Mouse (Mus musculus): Measurements from ENCODE around the gene Camkk2.

Gene Camkk2

GRCm38 (mm10) chr5:122700109-122700836 lies 78.9 kb downstream of the Camkk2 start:
- DNase-seq (ENCODE audit: low read depth, low spot score): no peak

- DNase-seq (ENCODE audit: low read depth, low spot score): no peak
Observed at GRCm38 (mm10) chr5:122698701-122699060, 80.5 kb downstream of the Camkk2 start.

- DNase-seq (ENCODE audit: low read depth, low spot score): no peak
Observed at GRCm38 (mm10) chr5:122698041-122698700, 81.0 kb downstream of the Camkk2 start.

- DNase-seq (ENCODE audit: low read depth, low spot score): no peak
Observed at GRCm38 (mm10) chr5:122695516-122695915, 83.7 kb downstream of the Camkk2 start.

- DNase-seq (ENCODE audit: low read depth, low spot score): peak; percentile 16
Observed at GRCm38 (mm10) chr5:122693431-122694207, 85.6 kb downstream of the Camkk2 start.

- peak; percentile 29 for DNase-seq (ENCODE audit: low read depth, low spot score)
Observed at GRCm38 (mm10) chr5:122690486-122690885, 88.7 kb downstream of the Camkk2 start.

- no peak for DNase-seq (ENCODE audit: low read depth, low spot score)
Observed at GRCm38 (mm10) chr5:122689153-122689552, 90.1 kb downstream of the Camkk2 start.

GRCm38 (mm10) chr5:122687391-122687790 lies 91.8 kb downstream of the Camkk2 start:
- no peak for DNase-seq (ENCODE audit: low read depth, low spot score)

- DNase-seq (ENCODE audit: low read depth, low spot score): no peak
Observed at GRCm38 (mm10) chr5:122683926-122684325, 95.3 kb downstream of the Camkk2 start.

GRCm38 (mm10) chr5:122681276-122681675 lies 97.9 kb downstream of the Camkk2 start:
- peak; percentile 43 for DNase-seq (ENCODE audit: low read depth, low spot score)

All from ES-CJ7 (cell line).